Mouse (Mus musculus): ENCODE data around the gene Edc3.

GRCm38 (mm10) chr9:57698466-57699150, 9.7 kb upstream of the Edc3 start:
- TF ChIP-seq CTCF (IDR thresholded peaks at IDR 0.05; ENCODE audit: borderline replicate concordance, control insufficient read depth, extremely low read depth, insufficient read depth, low read length, poor library complexity): no peak
- TF ChIP-seq POLR2A (IDR thresholded peaks at IDR 0.05; ENCODE audit: control insufficient read depth, extremely low read depth, insufficient read depth, low read length, poor library complexity): no peak
